ENCODE assay signal across 18 mouse cellular contexts in genomic region chr9:7572188-7572587, GRCm38 (mm10). TPM values are rescaled to one million over a fixed set of nuclear protein-coding genes. Genes with fewer than 3 reads are reported as not detected.
A peak's percentile ranks its signal among the peaks of the same experiment; 100 is the strongest.
DNase-seq lines count a peak whose midpoint lies in the region; ATAC-seq and TF ChIP-seq lines count a peak whose summit lies in the region.
"Had no signal": no experiment of that assay in that cellular context is flagged by ENCODE, and none has a peak within 500 bp of the region (broad histone marks: within the 10 kb centered on the region; RNA-seq: fewer than 3 reads in every experiment).

No protein-coding gene starts in this region.

- DNase-seq in gastrocnemius, adult 2 months: no peak
- no peak for DNase-seq in gastrocnemius, postnatal 36 days
- peak; percentile 9 for DNase-seq in urinary bladder, postnatal 14 days (ENCODE audit: low spot score)
- DNase-seq in urinary bladder, postnatal 10 days (ENCODE audit: low spot score): no peak
- no peak for DNase-seq in thymus, postnatal 25 days
- DNase-seq in heart, postnatal 36 days: no peak
- DNase-seq: cerebellum, adult 9-11 months; layer of hippocampus, postnatal 36 days had no signal

- H3K9ac ChIP-seq in liver, embryonic 12.5 days: no peak overlapping the region
- H3K9ac ChIP-seq: intestine, embryonic 15.5 days; limb, embryonic 12.5 days; midbrain, embryonic 15.5 days had no signal

- no peaks in the 10 kb centered on the region for H3K36me3 ChIP-seq in liver, embryonic 12.5 days
- H3K36me3 ChIP-seq: intestine, embryonic 15.5 days; limb, embryonic 12.5 days; midbrain, embryonic 15.5 days had no signal

- 58% methylated on average over 7 of the region's 7 CpGs for WGBS in liver, embryonic 12.5 days (ENCODE audit: insufficient replicate concordance)

- no peak overlapping the region for H3K4me2 ChIP-seq in liver, embryonic 12.5 days
- H3K4me2 ChIP-seq: intestine, embryonic 15.5 days; limb, embryonic 12.5 days; midbrain, embryonic 15.5 days had no signal

- TF ChIP-seq CTCF in gastrocnemius, adult 2 months (IDR thresholded peaks at IDR 0.05): no peak

- H3K4me1 ChIP-seq in liver, embryonic 12.5 days: peaks cover 15% of the 10 kb centered on the region; the same call in 1 of the 2 replicates
- H3K4me1 ChIP-seq: intestine, embryonic 15.5 days; midbrain, embryonic 15.5 days had no signal

- H3K27ac ChIP-seq in gastrocnemius, adult 2 months: peak overlapping the region; percentile 70
- no peak overlapping the region for H3K27ac ChIP-seq in liver, embryonic 12.5 days
- H3K27ac ChIP-seq: intestine, embryonic 15.5 days; limb, embryonic 12.5 days; midbrain, embryonic 15.5 days had no signal

- ATAC-seq in liver, embryonic 12.5 days: peak; percentile 46; the same call in 1 of the 2 replicates
- peak; percentile 83 for ATAC-seq in megakaryocyte-erythroid progenitor cell, adult 5-6 weeks (replicated peaks; ENCODE audit: low FRiP score, low TSS enrichment, poor library complexity, severe bottlenecking)
- ATAC-seq: intestine, embryonic 15.5 days; midbrain, embryonic 15.5 days had no signal

- H3K9me3 ChIP-seq in liver, embryonic 12.5 days (replicated peaks): no peaks in the 10 kb centered on the region
- H3K9me3 ChIP-seq: intestine, embryonic 15.5 days; limb, embryonic 12.5 days; midbrain, embryonic 15.5 days had no signal

- no peaks in the 10 kb centered on the region for H3K27me3 ChIP-seq in liver, embryonic 12.5 days (replicated peaks)
- H3K27me3 ChIP-seq: intestine, embryonic 15.5 days; limb, embryonic 12.5 days; midbrain, embryonic 15.5 days had no signal

- intact Hi-C loops in gastrocnemius, adult 2 months (cut with DNase I): no loop called here
- intact Hi-C loops in gastrocnemius, postnatal 36 days (cut with DNase I): no loop called here
- intact Hi-C loops in heart, postnatal 36 days (cut with DNase I): no loop called here

- H3K4me3 ChIP-seq in gastrocnemius, adult 2 months: no peak overlapping the region
- H3K4me3 ChIP-seq in liver, embryonic 12.5 days: no peak overlapping the region
- H3K4me3 ChIP-seq: intestine, embryonic 15.5 days; limb, embryonic 12.5 days; midbrain, embryonic 15.5 days had no signal

RNA-seq across cellular contexts. Expression of gene Mmp27, which starts 1.0 kb away (rescaled TPM):
- under 1 TPM in 1 of 2 experiments, not detected in 1; 0.20 TPM for total RNA-seq in gastrocnemius, adult 2 months (2021)
- total RNA-seq in gastrocnemius, postnatal 36 days (2021): under 1 TPM; 0.25 to 0.28 TPM
- polyA plus RNA-seq in liver, embryonic 12.5 days (2016; fragmentation: Nextera tagmentation; extraction: Ambion mirVana): 0.06 TPM in 1 of 2 replicates, not detected in the other
- total RNA-seq in megakaryocyte-erythroid progenitor cell, adult 5-6 weeks (2014; fragmentation: Nextera tagmentation): 0.20 TPM in 1 of 2 replicates, not detected in the other
- 0.80 and 0.95 TPM in 2 replicates for total RNA-seq in megakaryocyte-erythroid progenitor cell, adult 5-6 weeks (2017)
- under 1 TPM in 1 of 2 experiments, not detected in 1; 0.22 TPM for total RNA-seq in heart, postnatal 36 days (2021)
- total RNA-seq: hematopoietic stem cell, adult 5-6 weeks; layer of hippocampus, postnatal 36 days had no signal
- polyA plus RNA-seq: C2C12; embryonic facial prominence, embryonic 11.5 days; intestine, embryonic 15.5 days; large intestine, adult 2 months; limb, embryonic 12.5 days; midbrain, embryonic 15.5 days; neural tube, embryonic 11.5 days had no signal

RNA-seq across cellular contexts. Expression of gene Mmp8, which starts 13.9 kb away (rescaled TPM):
- not detected for total RNA-seq in gastrocnemius, adult 2 months (2021)
- not detected for total RNA-seq in gastrocnemius, postnatal 36 days (2021)
- 1.1 and 1.2 TPM in 2 replicates for polyA plus RNA-seq in liver, embryonic 12.5 days (2016; fragmentation: Nextera tagmentation; extraction: Ambion mirVana)
- 0.35 TPM in 1 of 2 replicates, not detected in the other for total RNA-seq in megakaryocyte-erythroid progenitor cell, adult 5-6 weeks (2014; fragmentation: Nextera tagmentation)
- 3.4 TPM in 1 of 2 replicates, not detected in the other for total RNA-seq in megakaryocyte-erythroid progenitor cell, adult 5-6 weeks (2017)
- under 1 TPM in 1 of 2 experiments, not detected in 1; 0.14 TPM for total RNA-seq in heart, postnatal 36 days (2021)
- total RNA-seq: layer of hippocampus, postnatal 36 days had no signal
- polyA plus RNA-seq: C2C12; large intestine, adult 2 months; neural tube, embryonic 11.5 days had no signal

RNA-seq across cellular contexts. Expression of gene Mmp20, which starts 55.8 kb away (rescaled TPM):
- total RNA-seq in gastrocnemius, adult 2 months (2021): not detected
- not detected for total RNA-seq in gastrocnemius, postnatal 36 days (2021)
- polyA plus RNA-seq in liver, embryonic 12.5 days (2016; fragmentation: Nextera tagmentation; extraction: Ambion mirVana): not detected in 2 replicates
- total RNA-seq in megakaryocyte-erythroid progenitor cell, adult 5-6 weeks (2014; fragmentation: Nextera tagmentation): not detected in 2 replicates
- not detected in 2 replicates for total RNA-seq in megakaryocyte-erythroid progenitor cell, adult 5-6 weeks (2017)
- not detected for total RNA-seq in heart, postnatal 36 days (2021)
- total RNA-seq: hematopoietic stem cell, adult 5-6 weeks; layer of hippocampus, postnatal 36 days had no signal
- polyA plus RNA-seq: C2C12; embryonic facial prominence, embryonic 11.5 days; limb, embryonic 12.5 days; midbrain, embryonic 15.5 days; neural tube, embryonic 11.5 days had no signal
